Mouse (Mus musculus) frontal cortex, postnatal 14 days (tissue): ENCODE measurements around the gene Nptn.

Source experiments
- DNase-seq, 2 experiments: peaks; one replicate each; pipeline ENCODE4 v3.0.0; 2022; ENCODE audit warnings: low spot score in 2 of 2

Nptn gene

GRCm38 (mm10) chr9:58581958-58582540, at the start of gene Nptn:
Nptn (plus strand) TSS chr9:58582240.
- peak; percentile 94 to 97 for DNase-seq

- no peak for DNase-seq
Observed at GRCm38 (mm10) chr9:58533322-58533721, 48.7 kb upstream of the Nptn start.

GRCm38 (mm10) chr9:58534766-58535165, 47.3 kb upstream of the Nptn start:
- DNase-seq = peak in 1 of 2 experiments; percentile 50

GRCm38 (mm10) chr9:58535447-58536134, 46.4 kb upstream of the Nptn start:
- peak in 1 of 2 experiments; percentile 34 for DNase-seq

GRCm38 (mm10) chr9:58537774-58538173, 44.3 kb upstream of the Nptn start:
- no peak for DNase-seq

GRCm38 (mm10) chr9:58539886-58540285, 42.2 kb upstream of the Nptn start:
- DNase-seq = peak in 1 of 2 experiments; percentile 39

GRCm38 (mm10) chr9:58541895-58542338, 40.1 kb upstream of the Nptn start:
- peak; percentile 60 to 80 for DNase-seq

GRCm38 (mm10) chr9:58544879-58545324, 37.1 kb upstream of the Nptn start:
- DNase-seq = peak in 1 of 2 experiments; percentile 35

GRCm38 (mm10) chr9:58545428-58545827, 36.6 kb upstream of the Nptn start:
- DNase-seq = no peak

- DNase-seq = peak; percentile 42 to 62
Observed at GRCm38 (mm10) chr9:58546630-58547360, 35.2 kb upstream of the Nptn start.

- no peak for DNase-seq
Observed at GRCm38 (mm10) chr9:58548897-58549296, 33.1 kb upstream of the Nptn start.

- DNase-seq = no peak
Observed at GRCm38 (mm10) chr9:58549694-58550093, 32.3 kb upstream of the Nptn start.

GRCm38 (mm10) chr9:58550928-58551327, 31.1 kb upstream of the Nptn start:
- DNase-seq = no peak

GRCm38 (mm10) chr9:58552083-58552482, 30.0 kb upstream of the Nptn start:
- no peak for DNase-seq

- DNase-seq = no peak
Observed at GRCm38 (mm10) chr9:58554056-58554907, 27.8 kb upstream of the Nptn start.

GRCm38 (mm10) chr9:58554908-58555684, 26.9 kb upstream of the Nptn start, which contains the start of gene Cd276:
Cd276 (minus strand) TSS chr9:58555437.
- peak; percentile 67 to 70 for DNase-seq

- DNase-seq = no peak
Observed at GRCm38 (mm10) chr9:58555685-58556414, 26.2 kb upstream of the Nptn start.

- DNase-seq = no peak
Observed at GRCm38 (mm10) chr9:58556627-58557026, 25.4 kb upstream of the Nptn start.

GRCm38 (mm10) chr9:58557457-58558455, 24.3 kb upstream of the Nptn start:
- DNase-seq = no peak
